Mouse (Mus musculus): ENCODE measurements around the gene Mb.

DNA sequence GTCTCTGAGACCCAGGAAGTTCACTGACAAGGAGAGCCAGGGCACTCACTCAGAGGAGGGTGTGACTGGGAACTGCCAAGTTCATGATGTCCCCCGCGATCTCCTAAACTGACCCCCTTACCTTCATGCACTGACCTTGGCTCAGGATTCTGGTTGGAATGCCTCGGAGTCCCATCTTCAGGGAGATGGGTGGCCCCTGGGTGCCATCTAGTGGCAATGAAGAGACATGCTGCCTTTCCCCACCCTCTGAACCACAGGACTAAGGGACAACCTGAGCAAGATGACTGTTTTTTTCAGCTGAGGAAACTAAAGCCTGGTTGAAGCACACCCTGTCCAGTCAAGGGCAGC, 46.6 kb downstream of the Mb start:
- TF ChIP-seq POLR2A (IDR thresholded peaks at IDR 0.05; ENCODE audit: borderline replicate concordance, insufficient read depth, low read length) = no peak
- TF ChIP-seq CTCF (IDR thresholded peaks at IDR 0.05; ENCODE audit: borderline replicate concordance, insufficient read depth, low read depth, low read length) = peak; percentile 96
